Mouse (Mus musculus) thymus, adult 2 months (tissue): ENCODE data around the gene Atxn10. TPM values are rescaled to one million over a fixed set of nuclear protein-coding genes. Genes with fewer than 3 reads are reported as not detected.

Source experiments
- DNase-seq: peaks from one replicate; pipeline ENCODE4 v3.0.0; 2021
- H3K27ac ChIP-seq: fragments of 200-500 bp; 2 replicates; pipeline ENCODE4 v1.5.1; 2012; ENCODE audit warnings: low read length, control low read depth; ENCODE audit not compliant: control insufficient read depth, insufficient read depth
- H3K27me3 ChIP-seq: fragments of 200-500 bp; 2 replicates; pipeline ENCODE4 v1.6.1; 2012; ENCODE audit warnings: mild to moderate bottlenecking, low read length, moderate library complexity, mixed read lengths; ENCODE audit not compliant: control insufficient read depth, insufficient read depth
- H3K36me3 ChIP-seq: fragments of 200-500 bp; 2 replicates; pipeline ENCODE4 v1.6.1; 2012; ENCODE audit warnings: mild to moderate bottlenecking, low read length, moderate library complexity; ENCODE audit not compliant: control insufficient read depth, insufficient read depth
- H3K4me1 ChIP-seq: fragments of 200-500 bp; replicated peaks from 2 replicates; pipeline ENCODE4 v1.6.1; 2012; ENCODE audit warnings: low read length; ENCODE audit not compliant: control insufficient read depth, insufficient read depth
- H3K4me3 ChIP-seq: fragments of 200-500 bp; 2 replicates; pipeline ENCODE4 v1.5.1; 2012; ENCODE audit warnings: mild to moderate bottlenecking, low read length, control low read depth, moderate library complexity; ENCODE audit not compliant: control insufficient read depth, insufficient read depth
- CTCF ChIP-seq: fragments of 200-500 bp; IDR thresholded peaks from 2 replicates; pipeline ENCODE4 v1.5.1; 2012; ENCODE audit warnings: mild to moderate bottlenecking, control low read depth, low read length, moderate library complexity, borderline replicate concordance; ENCODE audit not compliant: control insufficient read depth, poor library complexity, insufficient read depth; ENCODE audit errors: extremely low read depth
- POLR2A ChIP-seq: fragments of 200-500 bp; IDR thresholded peaks from 2 replicates; pipeline ENCODE4 v1.6.1; 2012; ENCODE audit warnings: mild to moderate bottlenecking, low read length, control low read depth, moderate library complexity; ENCODE audit not compliant: control insufficient read depth, poor library complexity, insufficient read depth; ENCODE audit errors: extremely low read depth
- WGBS: fragments of 180-500 bp; shearing (Covaris S2); methylation state at CpG from one replicate; pipeline ENCODE4 v1.1.7; 2018; 5-methylcytosine and 5-hydroxymethylcytosine counted together
- polyA plus RNA-seq: library from polyadenylated mRNA; depleted of rRNA; stranded (reverse); fragments of >200 nt; gene quantifications from 2 replicates; pipeline ENCODE4 v1.2.3, GENCODE M21; 2012; rRNA removed

Atxn10 gene
- polyA plus RNA-seq, 1 experiment: 112 TPM

- no peak for TF ChIP-seq POLR2A
- TF ChIP-seq CTCF: no peak
- Histone ChIP-seq H3K27ac (no peak overlapping the region), H3K36me3 (no peaks in the 10 kb centered on the region), H3K4me3 (no peak overlapping the region), H3K4me1 (no peaks in the 10 kb centered on the region), H3K27me3 (no peaks in the 10 kb centered on the region)
- WGBS: 91% methylated on average over 10 of the region's 10 CpGs
- no peak for DNase-seq
Measured at GRCm38 (mm10) chr15:85500267-85500666, 164.2 kb downstream of the Atxn10 start.

GRCm38 (mm10) chr15:85503127-85503526 is 167.1 kb downstream of the Atxn10 start, which contains the start of gene 7530416G11Rik:
Gene 7530416G11Rik (minus strand): TSS chr15:85503227.
- TF ChIP-seq CTCF (no peak), POLR2A (no peak)
- Histone ChIP-seq H3K4me1 (no peaks in the 10 kb centered on the region), H3K27me3 (no peaks in the 10 kb centered on the region), H3K36me3 (no peaks in the 10 kb centered on the region), H3K4me3 (no peak within 1 kb of the TSS), H3K27ac (no peak within 1 kb of the TSS)
- no peak for DNase-seq
- WGBS: 83% methylated on average over 8 of the region's 8 CpGs

GRCm38 (mm10) chr15:85505118-85505925 is 169.3 kb downstream of the Atxn10 start:
- TF ChIP-seq CTCF (no peak), POLR2A (no peak)
- H3K4me1 ChIP-seq: no peaks in the 10 kb centered on the region
- no peaks in the 10 kb centered on the region for H3K27me3 ChIP-seq
- H3K27ac ChIP-seq: no peak overlapping the region
- DNase-seq: no peak
- WGBS: 82% methylated on average over 14 of the region's 14 CpGs
- no peak overlapping the region for H3K4me3 ChIP-seq
- no peaks in the 10 kb centered on the region for H3K36me3 ChIP-seq

GRCm38 (mm10) chr15:85506680-85507079 is 170.6 kb downstream of the Atxn10 start:
- H3K4me3 ChIP-seq: no peak overlapping the region
- no peaks in the 10 kb centered on the region for H3K4me1 ChIP-seq
- H3K27me3 ChIP-seq: no peaks in the 10 kb centered on the region
- 33% methylated on average over 1 of the region's 1 CpGs for WGBS
- TF ChIP-seq POLR2A: no peak
- TF ChIP-seq CTCF: no peak
- no peak for DNase-seq
- H3K36me3 ChIP-seq: no peaks in the 10 kb centered on the region
- H3K27ac ChIP-seq: no peak overlapping the region

GRCm38 (mm10) chr15:85507370-85508014 is 171.4 kb downstream of the Atxn10 start:
- H3K36me3 ChIP-seq: no peaks in the 10 kb centered on the region
- no peak overlapping the region for H3K27ac ChIP-seq
- no peak for TF ChIP-seq POLR2A
- TF ChIP-seq CTCF: no peak
- no peak overlapping the region for H3K4me3 ChIP-seq
- WGBS: 92% methylated on average over 32 of the region's 32 CpGs
- H3K27me3 ChIP-seq: no peaks in the 10 kb centered on the region
- DNase-seq: no peak
- no peaks in the 10 kb centered on the region for H3K4me1 ChIP-seq

Other genes starting within 250 kb of the Atxn10 start
- gene Smc1b, start 204.3 kb upstream of the Atxn10 start, polyA plus RNA-seq: 0.24 TPM in 1 of 2 replicates, not detected in the other
- 0.09 and 0.19 TPM in 2 replicates for gene Ribc2, start 204.2 kb upstream of the Atxn10 start, polyA plus RNA-seq
- gene Fbln1, start 130.3 kb upstream of the Atxn10 start, polyA plus RNA-seq: 28.6 and 46.8 TPM in 2 replicates
- gene 7530416G11Rik, start 167.0 kb downstream of the Atxn10 start, polyA plus RNA-seq: not detected in 2 replicates
- gene Wnt7b, start 246.2 kb downstream of the Atxn10 start, polyA plus RNA-seq: 3.4 and 3.8 TPM in 2 replicates